Mouse (Mus musculus) megakaryocyte-erythroid progenitor cell, adult 5-6 weeks (primary cell): ENCODE measurements around the gene Rpl36al. TPM values are rescaled to one million over a fixed set of nuclear protein-coding genes. Genes with fewer than 3 reads are reported as not detected.
"Not testable (repeated sequence)": the region's sequence is repeated elsewhere in the genome, so short reads cannot be mapped to it uniquely, and the experiment has no call there.

ENCODE experiments used
- ATAC-seq: replicated peaks from 2 replicates; pipeline ENCODE4 v1.8.0; 2016; ENCODE audit warnings: mild to moderate bottlenecking, inconsistent platforms; ENCODE audit not compliant: severe bottlenecking, poor library complexity, low FRiP score, low TSS enrichment
- total RNA-seq, 2 experiments: library from RNA; stranded (forward) in 1 of 2; stranded (reverse) in 1 of 2; fragments of 200-1000, 215-1000 nt in 1 of 2; fragments of >200 nt in 1 of 2; fragmentation: Nextera tagmentation in 1 of 2; gene quantifications; 2 replicates each; pipeline ENCODE4 v1.2.3; 2014 to 2017

Rpl36al gene
- total RNA-seq, 2 experiments from 2014 or later: 987 to 1,369 TPM

DNA sequence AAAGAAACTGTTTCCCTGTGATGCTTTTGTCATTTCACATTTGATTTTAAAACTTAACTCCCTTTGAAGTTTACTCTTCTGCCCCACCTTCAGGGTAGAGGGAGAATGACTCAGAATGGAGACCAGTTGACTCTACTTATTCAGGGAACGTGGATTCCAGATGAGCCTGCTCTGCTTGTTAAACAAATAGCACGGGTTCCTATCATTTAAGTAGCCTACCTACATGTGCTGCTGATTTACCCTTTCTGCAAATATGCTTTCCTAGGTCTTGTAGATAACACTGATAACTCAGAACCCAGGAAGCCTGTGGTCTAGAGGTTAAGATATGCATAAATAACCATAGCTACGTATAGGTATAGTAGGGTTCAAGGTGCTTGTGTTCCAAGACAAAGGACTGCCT is 19.0 kb downstream of the Rpl36al start:
- peak; percentile 29; the same call in 1 of the 2 replicates for ATAC-seq

DNA sequence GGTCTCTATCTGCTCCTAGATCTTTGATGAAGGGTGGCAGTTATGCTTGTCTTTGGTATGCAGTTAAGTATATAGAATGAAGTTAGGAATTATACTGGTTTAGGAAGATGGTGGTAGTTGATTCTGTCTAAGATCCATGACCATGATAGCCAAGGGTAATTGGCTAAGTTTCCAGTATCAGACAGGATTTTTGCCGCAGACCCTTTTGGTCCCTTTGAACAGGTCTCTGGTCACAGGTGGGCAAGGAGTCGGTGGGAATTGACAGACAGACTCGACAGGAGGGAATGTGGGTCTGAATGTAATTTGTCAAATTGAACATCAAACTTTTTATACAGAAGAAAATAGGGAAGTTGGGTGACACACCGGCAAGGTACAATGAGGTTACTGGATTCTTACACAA is 20.3 kb downstream of the Rpl36al start:
- not testable (repeated sequence) for ATAC-seq

DNA sequence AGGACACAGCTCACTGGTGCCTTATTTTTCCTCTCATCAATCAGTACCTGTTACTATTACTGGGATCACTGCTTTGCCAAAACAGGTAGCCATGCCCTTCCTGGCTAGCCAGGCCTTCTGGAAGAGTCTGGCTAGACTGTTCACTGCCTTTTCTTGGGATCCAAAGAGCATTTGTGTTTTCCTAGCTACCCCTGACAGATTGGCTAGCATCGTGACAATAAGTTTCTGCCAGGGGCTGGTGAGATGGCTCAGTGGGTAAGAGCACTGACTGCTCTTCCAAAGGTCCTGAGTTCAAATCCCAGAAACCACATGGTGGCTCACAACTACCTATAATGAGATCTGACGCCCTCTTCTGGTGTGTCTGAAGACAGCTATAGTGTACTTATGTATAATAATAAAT is 23.2 kb downstream of the Rpl36al start:
- ATAC-seq: not testable (repeated sequence)

DNA sequence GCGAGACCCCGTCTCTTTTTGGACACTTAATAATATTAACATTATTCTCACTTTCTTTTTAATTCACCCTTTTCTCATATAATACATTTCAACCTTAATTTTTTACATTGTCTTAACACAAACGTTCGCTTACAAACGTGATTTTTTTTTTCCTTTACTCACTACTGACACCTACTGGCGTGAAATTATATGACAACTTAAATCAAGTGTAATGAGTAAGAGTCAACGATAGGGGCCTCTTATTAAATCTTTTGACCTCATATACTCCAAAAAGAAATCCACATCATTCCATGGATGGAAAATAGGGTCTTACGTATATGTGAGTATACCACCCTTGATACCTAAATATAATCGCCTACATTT is 24.3 kb downstream of the Rpl36al start:
- no peak for ATAC-seq

DNA sequence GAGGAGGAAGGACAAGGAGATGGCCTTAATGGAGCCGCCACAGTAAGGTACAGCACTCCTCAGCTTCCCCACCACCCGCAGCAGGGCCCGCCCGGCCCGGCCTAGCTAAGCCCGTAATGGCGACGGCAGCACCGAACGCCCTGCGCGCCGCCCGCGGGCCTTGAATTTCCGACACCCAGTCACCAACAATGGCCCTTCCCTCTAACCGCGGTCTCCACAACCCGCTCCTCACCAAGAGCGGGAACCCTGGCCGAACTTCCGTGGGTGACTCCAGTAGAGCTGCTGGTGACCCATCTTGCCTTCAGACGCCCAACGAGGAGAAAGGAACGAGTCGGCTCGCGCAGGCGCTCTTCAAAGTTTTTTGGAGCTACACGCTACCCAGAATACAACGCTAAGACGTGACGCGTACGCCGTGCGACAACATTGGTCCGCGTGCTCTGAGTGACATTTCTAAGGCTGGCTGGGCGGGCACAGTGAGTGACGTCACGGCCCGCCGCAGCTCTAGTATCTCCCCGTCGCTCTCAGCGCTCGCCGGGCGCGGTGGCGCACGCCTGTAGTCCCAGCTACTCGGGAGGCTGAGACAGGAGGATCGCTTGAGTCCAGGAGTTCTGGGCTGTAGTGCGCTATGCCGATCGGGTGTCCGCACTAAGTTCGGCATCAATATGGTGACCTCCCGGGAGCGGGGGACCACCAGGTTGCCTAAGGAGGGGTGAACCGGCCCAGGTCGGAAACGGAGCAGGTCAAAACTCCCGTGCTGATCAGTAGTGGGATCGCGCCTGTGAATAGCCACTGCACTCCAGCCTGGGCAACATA is 24.9 kb downstream of the Rpl36al start, which contains the start of gene Rps29:
Gene Rps29, minus strand, starts transcription at position 422 of the 813 bp plus-strand sequence.
- peak; percentile 93 for ATAC-seq

GRCm38 (mm10) chr12:69158366-69158764 is 25.5 kb downstream of the Rpl36al start:
- ATAC-seq: no peak

DNA sequence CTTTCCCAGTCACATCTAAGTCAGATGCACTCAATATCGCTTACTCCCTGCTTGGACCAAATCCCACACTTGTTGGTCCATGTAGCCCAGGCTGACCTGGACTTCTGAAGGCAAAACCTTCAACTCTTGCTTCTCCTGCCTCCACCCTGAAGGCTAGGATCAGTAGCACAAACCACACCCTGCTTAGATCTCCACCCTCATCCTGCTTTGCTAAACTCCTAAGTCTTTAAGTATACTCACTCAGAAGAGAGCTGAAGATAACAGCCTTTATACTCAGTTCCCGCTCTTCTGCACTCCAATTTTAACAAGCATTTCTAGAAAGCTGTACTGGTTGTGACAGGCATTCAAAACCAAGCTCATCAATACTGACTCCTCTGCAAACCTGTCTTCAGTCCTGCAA is 26.8 kb downstream of the Rpl36al start:
- ATAC-seq: peak; percentile 32; the same call in 1 of the 2 replicates

DNA sequence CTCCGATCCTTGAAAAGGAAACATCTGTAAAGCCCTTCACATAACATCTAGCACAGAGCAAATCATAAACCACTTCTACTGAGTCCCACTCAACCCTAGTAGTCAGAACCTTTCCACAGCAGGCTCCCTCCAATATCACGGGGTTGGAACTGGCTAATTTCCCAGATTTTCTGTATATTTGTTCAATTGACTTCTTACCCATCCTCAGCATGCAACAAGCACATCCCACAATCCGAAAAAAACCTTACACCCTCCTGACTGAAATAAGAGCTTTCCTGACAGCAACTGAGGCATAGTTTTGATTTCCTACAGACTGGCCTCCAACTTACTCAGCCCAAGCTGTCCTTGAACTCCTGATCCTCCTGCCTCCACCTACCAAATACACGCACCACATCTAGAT is 27.4 kb downstream of the Rpl36al start:
- no peak for ATAC-seq

GRCm38 (mm10) chr12:69155923-69156322 is 28.0 kb downstream of the Rpl36al start:
- no peak for ATAC-seq

- no peak for ATAC-seq
These were observed 33.8 kb downstream of the Rpl36al start for GRCm38 (mm10) chr12:69150049-69150448.

DNA sequence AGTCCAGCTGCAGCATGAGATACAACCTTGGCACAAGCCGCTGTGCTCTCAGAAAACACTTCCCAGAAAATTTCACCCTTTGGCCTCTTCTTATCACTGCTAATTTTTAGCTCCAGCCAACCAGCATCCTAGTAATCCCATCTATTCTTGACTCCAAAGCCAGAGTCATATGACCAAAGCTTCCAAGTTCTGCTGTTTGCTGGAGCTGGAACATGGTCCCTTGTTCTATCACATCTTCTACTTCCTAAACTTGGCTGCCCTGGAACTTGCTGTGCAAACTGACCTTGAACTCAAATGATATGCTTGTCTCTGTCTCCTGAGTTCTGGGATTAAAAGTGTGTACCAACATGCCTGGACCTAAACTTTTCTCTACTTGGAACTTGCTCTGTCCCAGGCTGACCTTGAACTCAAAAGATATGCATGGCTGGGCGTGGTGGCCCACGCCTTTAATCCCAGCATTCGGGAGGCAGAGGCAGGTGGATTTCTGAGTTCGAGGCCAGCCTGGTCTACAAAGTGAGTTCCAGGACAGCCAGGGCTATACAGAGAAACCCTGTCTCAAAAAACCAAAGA is 36.6 kb downstream of the Rpl36al start:
- no peak for ATAC-seq

- ATAC-seq: no peak
These were observed 40.4 kb downstream of the Rpl36al start for GRCm38 (mm10) chr12:69143460-69143859.

DNA sequence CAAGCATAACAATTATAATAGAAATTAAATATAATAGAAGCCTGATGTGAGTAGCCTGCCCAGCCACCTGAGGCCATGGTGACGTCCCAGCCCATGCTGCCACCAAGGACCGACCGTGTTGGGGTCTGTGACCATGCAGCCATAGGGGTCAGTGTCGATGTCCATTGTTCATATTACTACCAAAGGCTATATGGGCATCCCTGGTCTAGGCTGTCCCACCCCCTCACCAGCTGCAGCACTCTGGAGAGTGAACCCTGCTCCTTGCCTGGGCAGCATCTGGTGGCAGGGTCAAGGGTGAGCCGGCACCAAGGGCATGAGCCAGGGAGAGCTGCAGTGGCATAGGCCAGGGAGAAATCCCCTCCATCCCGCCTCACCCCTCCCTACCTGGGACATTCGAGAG is 44.0 kb downstream of the Rpl36al start:
- ATAC-seq: no peak

DNA sequence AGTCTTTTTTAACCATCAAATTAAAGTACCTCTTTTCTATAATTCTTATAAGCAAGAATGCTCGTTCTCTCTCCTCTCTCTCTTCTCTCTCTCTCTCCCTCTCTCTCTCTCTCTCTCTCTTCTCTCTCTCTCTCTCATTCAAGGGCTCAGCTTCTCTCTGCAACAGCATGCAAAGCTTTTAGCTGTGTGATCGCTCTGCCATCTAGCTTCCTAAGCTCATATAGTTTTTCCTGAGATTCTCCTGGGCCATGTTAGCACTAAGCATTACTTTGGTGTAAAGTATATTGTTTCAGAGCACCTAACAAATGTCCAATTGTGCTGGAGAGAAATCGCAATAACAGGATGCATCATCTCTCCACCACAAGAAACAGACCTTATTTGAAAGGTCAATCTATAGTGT is 44.7 kb downstream of the Rpl36al start:
- ATAC-seq: no peak

Other genes starting within 250 kb of the Rpl36al start
- 4,414 and 4,457 TPM in 2 replicates for gene Rps29, start 24.9 kb downstream of the Rpl36al start, total RNA-seq (2014; fragmentation: Nextera tagmentation)
- 1,975 and 2,681 TPM in 2 replicates for gene Rps29, start 24.9 kb downstream of the Rpl36al start, total RNA-seq (2017)
- gene Lrr1, start 15.3 kb downstream of the Rpl36al start, total RNA-seq (2014; fragmentation: Nextera tagmentation): 29.1 and 39.8 TPM in 2 replicates
- gene Lrr1, start 15.3 kb downstream of the Rpl36al start, total RNA-seq (2017): 6.3 and 18.6 TPM in 2 replicates
- gene Mgat2, start 74 bp upstream of the Rpl36al start, total RNA-seq (2014; fragmentation: Nextera tagmentation): 30.1 and 32.4 TPM in 2 replicates
- 69.0 and 75.7 TPM in 2 replicates for gene Mgat2, start 74 bp upstream of the Rpl36al start, total RNA-seq (2017)
- 7.8 and 24.2 TPM in 2 replicates for gene Gm49383, start 13.0 kb upstream of the Rpl36al start, total RNA-seq (2014; fragmentation: Nextera tagmentation)
- gene Gm49383, start 13.0 kb upstream of the Rpl36al start, total RNA-seq (2017): 42.3 and 48.1 TPM in 2 replicates
- 2.4 and 11.9 TPM in 2 replicates for gene Dnaaf2, start 14.3 kb upstream of the Rpl36al start, total RNA-seq (2014; fragmentation: Nextera tagmentation)
- gene Dnaaf2, start 14.3 kb upstream of the Rpl36al start, total RNA-seq (2017): 6.0 and 10.7 TPM in 2 replicates
- 24.6 and 33.2 TPM in 2 replicates for gene Gm49384, start 20.2 kb upstream of the Rpl36al start, total RNA-seq (2014; fragmentation: Nextera tagmentation)
- 18.5 and 30.4 TPM in 2 replicates for gene Gm49384, start 20.2 kb upstream of the Rpl36al start, total RNA-seq (2017)
- 67.3 and 69.2 TPM in 2 replicates for gene Pole2, start 44.1 kb upstream of the Rpl36al start, total RNA-seq (2014; fragmentation: Nextera tagmentation)
- gene Pole2, start 44.1 kb upstream of the Rpl36al start, total RNA-seq (2017): 39.8 and 44.5 TPM in 2 replicates
- 6.3 and 9.5 TPM in 2 replicates for gene Klhdc1, start 57.1 kb upstream of the Rpl36al start, total RNA-seq (2014; fragmentation: Nextera tagmentation)
- 7.3 and 7.7 TPM in 2 replicates for gene Klhdc1, start 57.1 kb upstream of the Rpl36al start, total RNA-seq (2017)
- gene Klhdc2, start 112.6 kb upstream of the Rpl36al start, total RNA-seq (2014; fragmentation: Nextera tagmentation): 55.9 and 87.4 TPM in 2 replicates
- 90.1 and 107 TPM in 2 replicates for gene Klhdc2, start 112.6 kb upstream of the Rpl36al start, total RNA-seq (2017)
- gene Nemf, start 173.1 kb upstream of the Rpl36al start, total RNA-seq (2014; fragmentation: Nextera tagmentation): 70.0 and 101 TPM in 2 replicates
- gene Nemf, start 173.1 kb upstream of the Rpl36al start, total RNA-seq (2017): 168 and 179 TPM in 2 replicates
- 76.7 and 105 TPM in 2 replicates for gene Arf6, start 188.1 kb upstream of the Rpl36al start, total RNA-seq (2014; fragmentation: Nextera tagmentation)
- gene Arf6, start 188.1 kb upstream of the Rpl36al start, total RNA-seq (2017): 98.8 and 150 TPM in 2 replicates
- gene Gm9887, start 188.4 kb upstream of the Rpl36al start, total RNA-seq (2014; fragmentation: Nextera tagmentation): not detected in 2 replicates
- gene Gm9887, start 188.4 kb upstream of the Rpl36al start, total RNA-seq (2017): not detected in 2 replicates